Mouse (Mus musculus): ENCODE data around the gene Rspo1.

- TF ChIP-seq CTCF (IDR thresholded peaks at IDR 0.05; ENCODE audit: insufficient read depth, low read depth, low read length) = no peak
- no peak for TF ChIP-seq POLR2A (IDR thresholded peaks at IDR 0.05; ENCODE audit: insufficient read depth, low read depth, low read length)
These were observed 58.2 kb downstream of the Rspo1 start for GRCm38 (mm10) chr4:125044454-125044853.
